Mouse (Mus musculus): ENCODE data around the gene 2200002D01Rik.
"Not testable (repeated sequence)": the region's sequence is repeated elsewhere in the genome, so short reads cannot be mapped to it uniquely, and the experiment has no call there.

The 2200002D01Rik gene

DNA sequence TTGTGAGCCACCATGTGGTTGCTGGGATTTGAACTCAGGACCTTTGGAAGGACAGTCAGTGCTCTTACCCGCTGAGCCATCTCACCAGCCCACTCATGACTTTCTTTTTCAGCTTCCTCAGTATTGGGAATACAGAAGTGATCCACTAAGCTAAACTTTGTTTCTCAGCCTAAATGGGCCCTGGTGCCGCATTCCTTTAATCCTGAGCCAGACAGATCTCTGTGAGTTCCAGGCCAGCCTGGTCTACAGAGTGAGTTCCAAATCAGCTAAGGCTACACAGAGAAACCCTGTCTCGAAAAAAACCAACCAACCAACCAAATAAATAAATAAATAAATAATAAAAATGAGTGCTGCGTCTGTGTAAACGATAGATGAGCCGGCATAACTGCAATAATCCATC lies 10.7 kb downstream of the 2200002D01Rik start:
- DNase-seq (ENCODE audit: low spot score in 2 of 2) = peak in 1 of 2 experiments; percentile 22

DNA sequence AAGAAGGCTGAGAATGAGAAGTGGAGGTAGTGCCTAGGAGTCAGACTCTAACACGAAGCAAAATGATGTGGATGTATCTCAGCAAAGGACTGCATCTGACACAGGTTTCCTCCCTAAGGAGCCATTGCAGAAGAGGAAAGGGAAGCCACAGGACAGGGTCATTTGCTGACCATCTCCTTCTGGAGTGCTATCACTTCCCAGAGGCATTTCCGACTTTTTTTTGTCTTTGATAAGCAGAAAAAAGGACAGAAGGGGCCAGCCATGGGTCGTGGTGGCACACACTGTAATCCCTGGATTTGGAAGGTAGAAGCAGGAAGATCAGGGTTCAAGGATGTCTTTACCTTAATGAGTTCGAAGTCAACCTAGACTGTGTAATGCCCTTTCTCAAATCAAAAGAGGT lies 11.7 kb downstream of the 2200002D01Rik start:
- no peak for DNase-seq (ENCODE audit: low spot score in 2 of 2)

DNA sequence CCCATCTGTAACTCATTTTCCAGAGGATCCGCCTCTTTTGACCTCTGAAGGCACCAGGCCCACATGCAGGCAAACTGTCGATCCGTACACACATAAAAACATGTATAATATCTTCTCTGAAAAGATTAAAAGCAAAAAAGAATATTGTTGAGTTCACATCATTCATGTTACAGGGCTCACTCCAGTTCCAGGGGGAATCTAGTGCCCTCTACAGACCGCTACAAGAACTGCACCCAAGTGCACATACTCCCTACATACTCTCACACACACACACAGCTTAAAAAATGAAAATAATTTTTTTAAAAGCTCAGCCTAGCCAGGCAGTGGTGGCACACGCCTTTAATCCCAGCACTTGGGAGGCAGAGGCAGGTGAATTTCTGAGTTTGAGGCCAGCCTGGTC lies 13.6 kb downstream of the 2200002D01Rik start:
- no peak for DNase-seq (ENCODE audit: low spot score in 2 of 2)

DNA sequence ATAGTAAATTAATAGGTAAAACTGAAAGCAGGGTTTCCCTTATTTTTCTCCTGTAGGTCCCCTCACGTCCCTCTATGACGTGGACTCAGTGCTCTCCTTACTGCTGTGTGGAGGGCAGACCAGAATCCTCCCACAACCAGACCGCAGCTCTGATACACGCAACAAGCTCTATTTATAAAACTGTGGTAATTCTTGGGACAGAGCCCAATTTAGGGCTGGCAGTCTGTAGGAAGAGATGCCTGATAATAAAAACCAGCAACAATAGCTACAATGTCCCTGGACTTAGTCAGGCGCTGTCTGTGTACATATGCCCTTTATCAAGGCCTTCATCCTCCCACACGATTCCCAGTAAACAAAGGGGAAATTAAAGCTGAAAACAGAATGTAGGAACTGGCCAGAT lies 14.5 kb downstream of the 2200002D01Rik start:
- peak in 1 of 2 experiments; percentile 35 for DNase-seq (ENCODE audit: low spot score in 2 of 2)

DNA sequence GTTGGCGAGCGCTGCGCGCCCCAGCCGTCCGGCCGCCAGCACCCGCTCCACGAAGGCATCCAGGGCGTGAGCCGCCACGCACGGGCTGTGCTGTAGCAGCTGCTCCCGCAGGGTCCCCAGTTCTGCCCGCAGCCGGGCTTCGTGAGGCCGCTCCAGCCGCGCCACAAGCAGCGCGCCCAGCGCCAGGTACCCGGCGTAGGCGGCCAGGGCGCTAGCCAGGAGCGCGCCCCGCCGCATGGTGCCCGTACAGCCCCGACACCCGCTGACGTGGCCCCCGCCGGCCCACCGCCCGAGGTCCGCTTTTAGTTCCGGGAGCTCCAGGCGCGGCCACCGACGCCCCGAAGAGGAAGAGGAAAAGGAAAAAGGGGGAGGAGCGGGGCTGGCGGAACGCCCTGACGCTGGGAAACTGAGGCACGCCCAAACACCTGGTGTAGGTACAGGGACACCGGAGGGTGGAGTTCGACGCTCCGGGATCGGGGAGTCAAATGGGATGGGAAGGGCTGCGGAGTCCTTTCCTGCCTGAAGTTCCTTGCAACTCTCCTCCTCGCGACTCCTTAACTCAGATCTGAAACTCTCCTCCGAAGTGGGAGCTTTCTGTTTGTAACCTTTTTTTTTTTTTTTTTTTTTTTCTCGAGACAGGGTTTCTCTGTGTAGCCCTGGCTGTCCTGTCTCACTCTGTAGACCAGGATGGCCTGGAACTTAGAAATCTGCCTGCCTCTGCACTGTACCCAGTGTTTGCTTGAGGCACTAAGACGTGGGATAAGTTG lies 15.8 kb downstream of the 2200002D01Rik start, which contains the start of gene Kcnk6:
TSS of gene Kcnk6 (minus strand) at position 269 of the 767 bp plus-strand sequence.
- DNase-seq (ENCODE audit: low spot score in 2 of 2) = peak in 1 of 2 experiments; percentile 34

DNA sequence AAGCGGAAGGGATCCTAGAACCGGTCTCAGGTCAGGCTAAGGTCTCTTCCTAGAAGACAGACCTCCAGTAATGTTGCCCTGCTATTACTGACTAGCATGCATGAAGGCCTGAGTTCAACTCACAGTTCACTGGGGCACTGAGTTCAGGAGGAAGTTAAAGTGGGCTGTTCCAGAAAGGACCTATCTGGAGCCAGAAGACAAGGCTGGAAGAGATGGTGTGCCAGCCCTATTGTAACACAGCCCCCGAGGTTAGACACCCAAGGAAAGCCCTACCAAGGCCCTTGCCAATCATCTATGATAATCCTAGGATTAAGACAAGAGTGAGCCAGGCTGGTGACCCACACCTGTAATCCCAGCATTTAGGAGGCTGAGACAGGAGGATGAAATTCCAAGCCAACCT lies 16.7 kb downstream of the 2200002D01Rik start:
- no peak for DNase-seq (ENCODE audit: low spot score in 2 of 2)

DNA sequence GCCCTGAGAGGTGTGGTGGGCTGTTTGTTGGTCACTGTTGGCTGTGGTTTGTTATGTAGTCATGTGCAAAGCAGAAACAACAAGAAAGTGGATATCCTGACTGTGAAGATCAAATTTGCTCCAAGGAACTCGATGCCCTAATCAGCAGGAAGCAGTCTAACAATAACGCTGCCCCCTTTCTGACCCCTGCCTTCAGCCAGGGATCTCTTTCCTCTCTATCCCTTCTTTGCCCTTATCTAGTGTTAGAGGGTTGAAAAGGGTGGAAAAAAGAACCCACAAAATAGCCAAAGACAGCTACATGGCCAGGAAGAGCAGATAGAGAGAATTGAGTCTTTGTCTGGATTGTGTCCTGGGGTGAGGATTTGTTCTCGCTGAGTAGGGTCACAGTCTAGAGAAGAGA lies 17.7 kb downstream of the 2200002D01Rik start:
- no peak for DNase-seq (ENCODE audit: low spot score in 2 of 2)

DNA sequence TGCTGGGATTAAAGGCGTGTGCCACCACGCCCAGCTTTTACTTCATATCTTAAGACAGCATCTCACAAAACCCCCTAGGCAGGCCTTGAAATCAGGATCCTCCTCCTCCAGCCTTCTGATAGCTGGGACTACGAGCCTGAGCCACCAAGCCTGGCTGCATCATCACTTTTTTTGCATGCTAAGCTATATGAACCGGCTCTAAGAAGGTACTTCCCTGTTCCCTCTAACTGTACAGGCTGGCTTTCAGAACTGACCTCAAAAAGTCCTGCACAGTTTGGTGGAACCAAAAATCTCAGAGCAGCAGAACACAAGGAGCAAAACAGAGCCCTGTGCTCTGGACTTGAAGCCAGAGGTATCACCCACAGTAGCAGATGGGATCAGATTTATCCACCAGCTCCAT lies 20.1 kb downstream of the 2200002D01Rik start:
- no peak for DNase-seq (ENCODE audit: low spot score in 2 of 2)

DNA sequence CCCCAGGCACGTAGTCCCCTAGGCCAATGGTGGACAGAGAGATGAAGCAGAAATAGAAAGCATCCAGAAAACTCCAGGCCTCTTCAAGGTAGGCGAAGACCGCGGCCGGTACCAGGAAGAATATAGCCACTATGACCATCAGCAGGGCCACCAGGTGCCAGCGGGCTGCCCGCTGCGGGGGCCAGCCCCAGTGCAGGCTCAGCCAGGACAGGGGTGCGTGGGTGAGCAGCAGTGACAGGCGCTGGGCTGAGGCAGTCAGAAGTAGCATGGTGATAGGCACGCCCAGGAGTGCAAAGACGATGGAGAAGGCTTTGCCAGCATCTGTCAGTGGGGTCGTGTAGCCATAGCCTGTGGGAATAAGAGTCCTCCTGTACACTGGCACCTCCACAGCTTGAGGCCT lies 22.7 kb downstream of the 2200002D01Rik start:
- DNase-seq (ENCODE audit: low spot score in 2 of 2) = no peak

DNA sequence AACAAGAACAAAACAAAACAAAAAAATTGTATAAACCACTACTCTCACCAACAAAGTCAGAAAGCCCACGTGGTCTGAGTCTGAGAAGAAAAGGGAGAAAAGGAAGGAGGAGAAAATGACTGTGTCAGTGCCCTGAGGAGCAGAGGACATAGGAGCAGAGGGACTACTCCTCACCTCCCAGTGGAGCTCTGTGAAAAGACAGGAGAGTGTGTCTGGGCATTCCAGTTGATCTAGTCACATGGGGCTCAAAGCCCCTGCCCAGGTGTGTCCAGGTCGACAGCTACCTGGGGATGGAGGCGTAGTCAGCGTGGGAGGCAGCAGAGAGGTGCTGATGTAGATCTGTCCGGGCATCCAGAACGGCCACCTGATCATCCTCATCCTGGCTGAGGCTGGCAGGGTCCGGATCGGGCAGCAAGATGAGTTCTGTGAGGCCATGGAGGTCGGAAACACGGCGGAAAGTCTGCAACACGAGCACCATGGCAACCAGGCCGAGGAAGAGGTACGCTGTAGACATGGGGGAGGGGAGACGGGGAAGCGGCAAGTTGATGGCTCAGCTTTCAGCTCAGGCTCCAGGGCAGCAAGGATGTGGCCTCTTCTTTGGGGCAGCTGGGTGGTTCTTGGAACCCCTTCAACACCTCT lies 23.4 kb downstream of the 2200002D01Rik start:
- DNase-seq (ENCODE audit: low spot score in 2 of 2) = no peak

DNA sequence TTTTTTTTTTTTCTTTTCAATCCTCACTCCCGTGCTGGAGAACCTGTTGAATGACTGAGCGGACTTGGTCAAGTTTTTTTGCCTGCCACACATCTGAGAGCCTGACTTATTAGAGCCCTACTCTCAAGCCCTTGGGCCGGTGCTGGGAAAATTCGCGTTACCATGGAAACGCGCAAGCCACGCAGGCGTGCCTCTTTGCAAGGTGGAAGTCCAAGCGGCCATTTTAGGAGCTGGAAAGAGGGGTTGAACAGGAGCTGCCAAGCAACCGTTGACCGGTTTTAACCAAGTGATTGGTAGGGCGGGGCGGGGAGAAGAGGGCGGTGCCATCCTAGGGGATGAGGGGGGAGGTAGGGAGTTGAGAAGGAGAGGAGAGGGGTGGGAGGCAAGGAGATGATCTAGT lies 33.4 kb downstream of the 2200002D01Rik start:
- DNase-seq (ENCODE audit: low spot score in 2 of 2) = no peak

DNA sequence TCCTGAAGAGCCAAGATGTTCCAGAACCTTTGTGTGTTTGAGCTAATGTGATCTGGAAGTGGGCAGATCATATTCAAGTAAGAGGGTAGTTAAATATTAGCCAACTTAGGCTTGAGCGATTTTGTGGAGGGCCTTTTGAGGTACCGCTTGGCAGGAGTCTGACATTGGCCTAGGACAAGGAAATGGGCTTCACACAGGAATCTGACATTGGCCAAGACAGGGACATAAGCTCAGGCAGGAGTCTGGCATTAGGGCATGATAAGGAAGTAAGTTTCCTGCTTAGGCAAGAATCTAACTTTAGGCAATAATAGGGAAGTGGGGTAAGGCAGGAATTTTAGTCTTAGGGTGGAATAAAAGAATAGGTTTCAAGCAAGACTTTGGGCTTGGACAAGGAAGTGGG lies 34.0 kb downstream of the 2200002D01Rik start:
- DNase-seq (ENCODE audit: low spot score in 2 of 2) = no peak

DNA sequence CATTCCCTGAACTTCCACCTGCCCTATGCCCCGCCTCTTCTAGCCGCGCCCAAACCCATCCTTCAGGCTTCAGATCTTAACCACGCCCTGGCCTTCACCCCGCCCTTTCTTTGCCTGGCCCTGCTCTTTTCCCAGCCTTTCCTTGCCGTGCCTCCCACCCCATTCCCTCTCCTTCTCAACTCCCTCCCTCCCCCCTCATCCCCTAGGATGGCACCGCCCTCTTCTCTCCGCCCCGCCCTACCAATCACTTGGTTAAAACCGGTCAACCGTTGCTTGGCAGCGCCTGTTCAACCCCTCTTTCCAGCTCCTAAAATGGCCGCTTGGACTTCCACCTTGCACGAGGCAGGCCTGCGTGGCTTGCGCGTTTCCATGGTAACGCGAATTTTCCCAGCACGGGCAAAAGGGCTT lies 34.6 kb downstream of the 2200002D01Rik start, which contains the start of gene Catsperg1:
TSS of gene Catsperg1 (minus strand) at position 361 of the 408 bp plus-strand sequence.
- DNase-seq (ENCODE audit: low spot score in 2 of 2) = no peak

DNA sequence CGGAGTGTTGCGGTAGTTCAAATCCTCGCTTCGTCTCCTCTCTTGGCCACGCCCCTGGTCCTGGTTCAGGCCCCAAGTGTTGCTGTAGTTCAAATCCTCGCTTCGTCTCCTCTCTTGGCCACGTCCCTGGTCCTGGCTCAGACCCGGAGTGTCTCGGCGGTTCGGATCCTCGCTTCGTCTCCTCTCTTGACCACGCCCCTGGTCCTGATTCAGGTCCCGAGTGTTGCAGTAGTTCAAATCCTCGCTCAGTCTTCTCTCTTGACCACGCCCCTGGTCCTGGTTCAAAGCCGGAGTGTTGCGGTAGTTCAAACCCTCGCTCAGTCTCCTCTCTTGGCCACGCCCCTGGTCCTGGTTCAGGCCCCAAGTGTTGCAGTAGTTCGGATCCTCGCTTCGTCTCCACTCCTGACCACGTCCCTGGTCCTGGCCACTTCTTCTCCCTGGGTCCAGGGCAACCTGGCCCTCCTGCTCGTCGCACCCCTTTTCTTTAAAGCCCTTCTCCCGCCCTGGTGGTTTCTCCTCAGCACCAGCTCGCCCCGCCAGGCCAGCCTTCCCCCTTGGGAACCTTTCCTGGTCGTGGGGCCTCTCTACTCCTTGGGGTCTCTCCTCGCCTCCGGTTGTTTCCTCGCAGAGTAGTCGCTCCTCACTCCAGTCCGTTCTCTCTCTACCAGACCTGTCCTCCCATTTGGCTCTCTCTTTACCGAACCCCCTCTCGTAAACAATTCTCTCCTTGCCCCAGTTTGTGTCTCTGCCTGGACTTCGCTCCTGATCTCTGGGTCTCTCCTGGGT lies 35.3 kb downstream of the 2200002D01Rik start:
- DNase-seq (ENCODE audit: low spot score in 2 of 2) = not testable (repeated sequence)

DNA sequence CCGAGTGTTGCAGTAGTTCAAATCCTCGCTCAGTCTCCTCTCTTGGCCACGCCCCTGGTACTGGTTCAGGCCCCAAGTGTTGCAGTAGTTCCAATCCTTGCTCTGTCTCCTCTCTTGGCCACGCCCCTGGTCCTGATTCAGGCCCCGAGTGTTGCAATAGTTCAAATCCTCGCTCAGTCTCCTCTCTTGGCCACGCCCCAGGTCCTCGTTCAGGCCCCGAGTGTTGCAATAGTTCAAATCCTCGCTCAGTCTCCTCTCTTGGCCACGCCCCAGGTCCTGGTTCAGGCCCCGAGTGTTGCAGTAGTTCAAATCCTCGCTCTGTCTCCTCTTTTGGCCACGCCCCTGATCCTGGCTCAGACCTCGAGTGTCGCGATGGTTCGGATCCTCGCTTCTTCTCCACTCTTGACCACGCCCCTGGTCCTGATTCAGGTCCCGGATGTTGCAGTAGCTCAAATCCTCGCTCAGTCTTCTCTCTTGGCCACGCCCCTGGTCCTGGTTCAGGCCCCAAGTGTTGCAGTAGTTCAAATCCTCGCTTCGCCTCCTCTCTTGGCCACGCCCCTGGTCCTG lies 36.0 kb downstream of the 2200002D01Rik start:
- no peak for DNase-seq (ENCODE audit: low spot score in 2 of 2)

DNA sequence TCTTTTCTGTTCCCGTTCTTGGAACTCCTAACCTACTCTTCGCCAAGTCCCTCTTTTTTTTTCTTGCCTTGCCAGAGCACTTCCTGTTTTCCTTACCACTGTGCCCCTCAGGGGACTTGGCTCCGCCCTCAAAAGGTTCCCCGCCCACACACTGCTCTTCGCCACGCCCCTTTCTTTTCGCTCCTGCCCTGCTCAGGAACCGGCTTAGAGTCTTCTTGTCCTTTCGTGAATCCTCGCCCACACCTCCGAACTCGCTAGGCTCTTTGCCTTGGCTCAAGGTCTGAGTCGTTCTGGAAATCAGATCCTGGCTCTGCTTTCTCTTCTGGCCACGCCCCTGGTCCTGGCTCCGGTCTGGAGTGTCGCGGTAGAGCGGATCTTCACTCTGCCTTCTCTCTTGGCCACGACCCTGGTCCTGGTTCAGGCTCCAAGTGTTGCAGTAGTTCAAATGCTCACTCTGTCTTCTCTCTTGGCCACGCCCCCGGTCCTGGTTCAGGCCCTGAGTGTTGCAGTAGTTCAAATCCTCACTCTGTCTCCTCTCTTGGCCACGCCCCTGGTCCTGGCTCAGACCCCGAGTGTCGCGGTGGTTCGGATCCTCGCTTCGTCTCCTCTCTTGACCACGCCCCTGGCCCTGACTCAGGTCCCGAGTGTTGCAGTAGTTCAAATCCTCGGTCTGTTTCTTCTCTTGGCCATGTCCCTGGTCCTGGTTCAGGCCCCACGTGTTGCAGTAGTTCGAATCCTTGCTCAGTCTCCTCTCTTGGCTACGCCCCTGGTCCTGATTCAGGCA lies 36.7 kb downstream of the 2200002D01Rik start:
- no peak for DNase-seq (ENCODE audit: low spot score in 2 of 2)

DNA sequence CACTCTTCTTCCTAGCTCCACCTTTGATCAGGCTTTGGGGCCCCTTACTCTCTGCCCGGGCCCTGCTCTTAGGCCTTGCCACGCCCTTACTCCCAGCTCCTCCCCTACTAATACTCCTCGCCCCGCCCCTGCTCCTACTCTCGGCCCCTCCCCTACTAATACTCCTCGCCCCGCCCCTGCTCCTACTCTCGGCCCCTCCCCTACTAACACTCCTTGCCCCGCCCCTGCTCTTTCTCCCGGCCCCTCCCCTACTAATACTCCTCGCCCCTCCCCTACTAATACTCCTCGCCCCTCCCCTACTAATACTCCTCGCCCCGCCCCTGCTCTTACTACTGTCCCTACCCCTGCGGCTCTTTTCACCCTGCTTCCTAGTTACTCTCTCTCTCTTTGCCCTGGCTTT lies 37.3 kb downstream of the 2200002D01Rik start:
- DNase-seq (ENCODE audit: low spot score in 2 of 2) = not testable (repeated sequence)

DNA sequence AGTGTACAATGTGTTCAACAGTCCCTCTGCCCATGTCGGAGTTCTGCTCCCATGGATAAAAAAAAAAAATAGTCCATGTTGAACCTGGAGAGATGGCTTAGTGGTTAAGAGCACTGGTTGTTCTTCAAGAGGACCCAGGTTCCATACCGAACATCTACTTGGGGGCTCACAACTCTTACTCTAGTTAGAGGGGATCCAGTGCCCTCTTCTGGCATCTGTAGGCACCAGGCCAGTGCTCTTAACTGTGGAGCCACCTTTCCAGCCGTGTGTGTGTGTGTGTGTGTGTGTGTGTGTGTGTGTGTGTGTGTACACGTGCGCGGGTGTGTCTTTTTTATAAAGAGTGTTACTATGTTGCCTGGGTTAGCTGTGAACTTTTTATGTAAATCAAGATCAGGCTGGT lies 45.7 kb downstream of the 2200002D01Rik start:
- DNase-seq (ENCODE audit: low spot score in 2 of 2) = no peak

Measured in right cerebral cortex, adult 2 months (tissue).